Mouse (Mus musculus): ENCODE measurements around the gene Paqr7.
A peak's percentile ranks its signal among the peaks of the same experiment; 100 is the strongest.

- TF ChIP-seq CTCF (IDR thresholded peaks at IDR 0.05; ENCODE audit: extremely low read depth, insufficient read depth, low read length) (0 out of 2 replicates have a peak, but pooled peaks have one; percentile 17), POLR2A (IDR thresholded peaks at IDR 0.05; ENCODE audit: extremely low read depth, insufficient read depth, low read length) (no peak)
Measured at GRCm38 (mm10) chr4:134485151-134485900, 11.2 kb upstream of the Paqr7 start.

All from cortical plate, adult 2 months (tissue).